Mouse (Mus musculus): ENCODE measurements around the gene 4933411K16Rik. TPM values are rescaled to one million over a fixed set of nuclear protein-coding genes. Genes with fewer than 3 reads are reported as not detected.

4933411K16Rik gene
- total and polyA plus RNA-seq, 2 experiments from 2014 or later: not detected

- 0 out of 2 replicates have a peak, but pooled peaks cover 2% of the 10 kb centered on the region for H3K36me3 ChIP-seq (ENCODE audit: insufficient read depth, low read length)
- no peak overlapping the region for H3K4me2 ChIP-seq (ENCODE audit: low read depth, low read length, poor library complexity, severe bottlenecking)
- H3K9me3 ChIP-seq (ENCODE audit: low read length): no peaks in the 10 kb centered on the region
- H3K9ac ChIP-seq (replicated peaks; ENCODE audit: low read length, poor library complexity, severe bottlenecking): no peak overlapping the region
- no peak for ATAC-seq (ENCODE audit: low FRiP score)
- 87% methylated on average over 5 of the region's 5 CpGs for WGBS
- H3K27ac ChIP-seq (ENCODE audit: low read depth, low read length): no peak overlapping the region
- no peaks in the 10 kb centered on the region for H3K27me3 ChIP-seq (ENCODE audit: insufficient read depth, low read length)
- H3K4me1 ChIP-seq (ENCODE audit: insufficient read depth, low read length): no peaks in the 10 kb centered on the region
- no peak overlapping the region for H3K4me3 ChIP-seq (ENCODE audit: low read depth, low read length)
- DNase-seq (ENCODE audit: low spot score): no peak
- TF ChIP-seq CTCF (IDR thresholded peaks at IDR 0.05): no peak
Observed at GRCm38 (mm10) chr19:42031112-42031511, 20.9 kb upstream of the 4933411K16Rik start.

- ATAC-seq (ENCODE audit: low FRiP score): no peak
- no peak for DNase-seq (ENCODE audit: low spot score)
- TF ChIP-seq CTCF (IDR thresholded peaks at IDR 0.05): no peak
- WGBS: 79% methylated on average over 14 of the region's 14 CpGs
- H3K9me3 ChIP-seq (ENCODE audit: low read length): no peaks in the 10 kb centered on the region
- no peak overlapping the region for H3K4me2 ChIP-seq (ENCODE audit: low read depth, low read length, poor library complexity, severe bottlenecking)
- 0 out of 2 replicates have a peak, but pooled peaks cover 2% of the 10 kb centered on the region for H3K36me3 ChIP-seq (ENCODE audit: insufficient read depth, low read length)
- H3K4me3 ChIP-seq (ENCODE audit: low read depth, low read length): no peak overlapping the region
- no peak overlapping the region for H3K27ac ChIP-seq (ENCODE audit: low read depth, low read length)
- no peaks in the 10 kb centered on the region for H3K27me3 ChIP-seq (ENCODE audit: insufficient read depth, low read length)
- H3K9ac ChIP-seq (replicated peaks; ENCODE audit: low read length, poor library complexity, severe bottlenecking): no peak overlapping the region
- H3K4me1 ChIP-seq (ENCODE audit: insufficient read depth, low read length): no peaks in the 10 kb centered on the region
Observed at GRCm38 (mm10) chr19:42033611-42034010, 18.4 kb upstream of the 4933411K16Rik start.

- Histone ChIP-seq H3K4me1 (ENCODE audit: insufficient read depth, low read length) (no peaks in the 10 kb centered on the region), H3K27ac (ENCODE audit: low read depth, low read length) (no peak overlapping the region), H3K4me3 (ENCODE audit: low read depth, low read length) (no peak overlapping the region), H3K9me3 (ENCODE audit: low read length) (no peaks in the 10 kb centered on the region), H3K36me3 (ENCODE audit: insufficient read depth, low read length) (0 out of 2 replicates have a peak, but pooled peaks cover 2% of the 10 kb centered on the region), H3K9ac (replicated peaks; ENCODE audit: low read length, poor library complexity, severe bottlenecking) (no peak overlapping the region), H3K4me2 (ENCODE audit: low read depth, low read length, poor library complexity, severe bottlenecking) (no peak overlapping the region), H3K27me3 (ENCODE audit: insufficient read depth, low read length) (no peaks in the 10 kb centered on the region)
- no peak for DNase-seq (ENCODE audit: low spot score)
- no peak for TF ChIP-seq CTCF (IDR thresholded peaks at IDR 0.05)
- 0 out of 2 replicates have a peak, but pooled peaks have one; percentile 34 for ATAC-seq (ENCODE audit: low FRiP score)
- WGBS: 74% methylated on average over 9 of the region's 9 CpGs
Observed at GRCm38 (mm10) chr19:42034146-42034775, 17.8 kb upstream of the 4933411K16Rik start.

- TF ChIP-seq CTCF (IDR thresholded peaks at IDR 0.05): no peak
- H3K4me1 ChIP-seq (ENCODE audit: insufficient read depth, low read length): no peaks in the 10 kb centered on the region
- DNase-seq (ENCODE audit: low spot score) (no peak), ATAC-seq (ENCODE audit: low FRiP score) (peak; percentile 47; the same call in 1 of the 2 replicates)
- H3K36me3 ChIP-seq (ENCODE audit: insufficient read depth, low read length): 0 out of 2 replicates have a peak, but pooled peaks cover 2% of the 10 kb centered on the region
- no peak overlapping the region for H3K4me2 ChIP-seq (ENCODE audit: low read depth, low read length, poor library complexity, severe bottlenecking)
- WGBS: 58% methylated on average over 11 of the region's 11 CpGs
- no peak overlapping the region for H3K9ac ChIP-seq (replicated peaks; ENCODE audit: low read length, poor library complexity, severe bottlenecking)
- H3K27ac ChIP-seq (ENCODE audit: low read depth, low read length): no peak overlapping the region
- H3K4me3 ChIP-seq (ENCODE audit: low read depth, low read length): no peak overlapping the region
- no peaks in the 10 kb centered on the region for H3K9me3 ChIP-seq (ENCODE audit: low read length)
- no peaks in the 10 kb centered on the region for H3K27me3 ChIP-seq (ENCODE audit: insufficient read depth, low read length)
Observed at GRCm38 (mm10) chr19:42034881-42035455, 17.1 kb upstream of the 4933411K16Rik start.

- H3K36me3 ChIP-seq (ENCODE audit: insufficient read depth, low read length): 0 out of 2 replicates have a peak, but pooled peaks cover 2% of the 10 kb centered on the region
- H3K9me3 ChIP-seq (ENCODE audit: low read length): no peaks in the 10 kb centered on the region
- no peak within 1 kb of the TSS for H3K27ac ChIP-seq (ENCODE audit: low read depth, low read length)
- H3K4me1 ChIP-seq (ENCODE audit: insufficient read depth, low read length): no peaks in the 10 kb centered on the region
- peak; percentile 74 for ATAC-seq (ENCODE audit: low FRiP score)
- H3K27me3 ChIP-seq (ENCODE audit: insufficient read depth, low read length): no peaks in the 10 kb centered on the region
- peak; percentile 88 for TF ChIP-seq CTCF (IDR thresholded peaks at IDR 0.05)
- DNase-seq (ENCODE audit: low spot score): peak; percentile 92
- H3K4me3 ChIP-seq (ENCODE audit: low read depth, low read length): no peak within 1 kb of the TSS
- WGBS: 68% methylated on average over 19 of the region's 19 CpGs
- no peak within 1 kb of the TSS for H3K9ac ChIP-seq (replicated peaks; ENCODE audit: low read length, poor library complexity, severe bottlenecking)
- no peak within 1 kb of the TSS for H3K4me2 ChIP-seq (ENCODE audit: low read depth, low read length, poor library complexity, severe bottlenecking)
Observed at GRCm38 (mm10) chr19:42035456-42036248, 16.4 kb upstream of the 4933411K16Rik start, which contains the start of gene Ankrd2. Ankrd2 (plus strand) TSS chr19:42036000.

All from midbrain, postnatal 0 days (tissue).